Mouse (Mus musculus): Measurements from ENCODE around the gene Smg9. TPM values are rescaled to one million over a fixed set of nuclear protein-coding genes. Genes with fewer than 3 reads are reported as not detected.

Gene Smg9
- polyA plus RNA-seq, 1 experiment from 2014 or later = 13.8 TPM

- no peak overlapping the region for H3K9ac ChIP-seq (replicated peaks; ENCODE audit: low read length)
- DNase-seq (ENCODE audit: low spot score) = no peak
- no peak overlapping the region for H3K4me3 ChIP-seq (ENCODE audit: low read depth, low read length)
- no peaks in the 10 kb centered on the region for H3K4me1 ChIP-seq (ENCODE audit: control insufficient read depth, insufficient read depth, low read length)
- no peak overlapping the region for H3K27ac ChIP-seq (replicated peaks; ENCODE audit: low read depth, low read length)
- WGBS = 91% methylated on average over 11 of the region's 13 CpGs
- H3K36me3 ChIP-seq (replicated peaks; ENCODE audit: control insufficient read depth, insufficient read depth, low read depth, low read length) = peaks cover 6% of the 10 kb centered on the region
- H3K27me3 ChIP-seq (ENCODE audit: control insufficient read depth, insufficient read depth, low read length) = no peaks in the 10 kb centered on the region
- H3K9me3 ChIP-seq (replicated peaks; ENCODE audit: control insufficient read depth, low read length) = no peaks in the 10 kb centered on the region
- H3K4me2 ChIP-seq (ENCODE audit: low read depth, low read length) = no peak overlapping the region
- ATAC-seq (replicated peaks; ENCODE audit: insufficient number of reproducible peaks, low FRiP score, low TSS enrichment, low read depth) = no peak
Observed at GRCm38 (mm10) chr7:24405649-24406048, 6.2 kb downstream of the Smg9 start.

- 45% methylated on average over 5 of the region's 5 CpGs for WGBS
- DNase-seq (ENCODE audit: low spot score) (peak; percentile 85), ATAC-seq (replicated peaks; ENCODE audit: insufficient number of reproducible peaks, low FRiP score, low TSS enrichment, low read depth) (0 out of 2 replicates have a peak, but pooled peaks have one; percentile 31)
- H3K9me3 ChIP-seq (replicated peaks; ENCODE audit: control insufficient read depth, low read length) = no peaks in the 10 kb centered on the region
- no peak overlapping the region for H3K4me3 ChIP-seq (ENCODE audit: low read depth, low read length)
- peaks cover 6% of the 10 kb centered on the region for H3K36me3 ChIP-seq (replicated peaks; ENCODE audit: control insufficient read depth, insufficient read depth, low read depth, low read length)
- no peak overlapping the region for H3K4me2 ChIP-seq (ENCODE audit: low read depth, low read length)
- H3K4me1 ChIP-seq (ENCODE audit: control insufficient read depth, insufficient read depth, low read length) = no peaks in the 10 kb centered on the region
- no peak overlapping the region for H3K27ac ChIP-seq (replicated peaks; ENCODE audit: low read depth, low read length)
- H3K27me3 ChIP-seq (ENCODE audit: control insufficient read depth, insufficient read depth, low read length) = no peaks in the 10 kb centered on the region
- H3K9ac ChIP-seq (replicated peaks; ENCODE audit: low read length) = no peak overlapping the region
Observed at GRCm38 (mm10) chr7:24406528-24407344, 7.3 kb downstream of the Smg9 start.

- Histone ChIP-seq H3K4me3 (ENCODE audit: low read depth, low read length) (no peak overlapping the region), H3K36me3 (replicated peaks; ENCODE audit: control insufficient read depth, insufficient read depth, low read depth, low read length) (peaks cover 6% of the 10 kb centered on the region)
- WGBS = 91% methylated on average over 9 of the region's 9 CpGs
Observed at GRCm38 (mm10) chr7:24408186-24408585, 8.8 kb downstream of the Smg9 start.

GRCm38 (mm10) chr7:24410123-24410522 lies 10.7 kb downstream of the Smg9 start:
- WGBS = 90% methylated on average over 6 of the region's 6 CpGs
- Histone ChIP-seq H3K4me3 (ENCODE audit: low read depth, low read length) (no peak overlapping the region), H3K27ac (replicated peaks; ENCODE audit: low read depth, low read length) (no peak overlapping the region), H3K4me2 (ENCODE audit: low read depth, low read length) (no peak overlapping the region), H3K9me3 (replicated peaks; ENCODE audit: control insufficient read depth, low read length) (no peaks in the 10 kb centered on the region), H3K9ac (replicated peaks; ENCODE audit: low read length) (no peak overlapping the region), H3K4me1 (ENCODE audit: control insufficient read depth, insufficient read depth, low read length) (no peaks in the 10 kb centered on the region), H3K27me3 (ENCODE audit: control insufficient read depth, insufficient read depth, low read length) (no peaks in the 10 kb centered on the region), H3K36me3 (replicated peaks; ENCODE audit: control insufficient read depth, insufficient read depth, low read depth, low read length) (peaks cover 4% of the 10 kb centered on the region)
- ATAC-seq (replicated peaks; ENCODE audit: insufficient number of reproducible peaks, low FRiP score, low TSS enrichment, low read depth) = no peak
- no peak for DNase-seq (ENCODE audit: low spot score)

More at GRCm38 (mm10) chr7:24408186-24408585, 8.8 kb downstream of the Smg9 start:
- no peak overlapping the region for H3K4me2 ChIP-seq (ENCODE audit: low read depth, low read length)
- H3K9me3 ChIP-seq (replicated peaks; ENCODE audit: control insufficient read depth, low read length) = no peaks in the 10 kb centered on the region
- H3K27ac ChIP-seq (replicated peaks; ENCODE audit: low read depth, low read length) = no peak overlapping the region
- no peaks in the 10 kb centered on the region for H3K4me1 ChIP-seq (ENCODE audit: control insufficient read depth, insufficient read depth, low read length)
- ATAC-seq (replicated peaks; ENCODE audit: insufficient number of reproducible peaks, low FRiP score, low TSS enrichment, low read depth) = no peak
- no peak overlapping the region for H3K9ac ChIP-seq (replicated peaks; ENCODE audit: low read length)
- DNase-seq (ENCODE audit: low spot score) = no peak
- no peaks in the 10 kb centered on the region for H3K27me3 ChIP-seq (ENCODE audit: control insufficient read depth, insufficient read depth, low read length)

GRCm38 (mm10) chr7:24410831-24411230 lies 11.4 kb downstream of the Smg9 start:
- no peaks in the 10 kb centered on the region for H3K36me3 ChIP-seq (replicated peaks; ENCODE audit: control insufficient read depth, insufficient read depth, low read depth, low read length)
- no peaks in the 10 kb centered on the region for H3K27me3 ChIP-seq (ENCODE audit: control insufficient read depth, insufficient read depth, low read length)
- H3K4me2 ChIP-seq (ENCODE audit: low read depth, low read length) = no peak overlapping the region
- H3K27ac ChIP-seq (replicated peaks; ENCODE audit: low read depth, low read length) = no peak overlapping the region
- ATAC-seq (replicated peaks; ENCODE audit: insufficient number of reproducible peaks, low FRiP score, low TSS enrichment, low read depth) = no peak
- no peak overlapping the region for H3K9ac ChIP-seq (replicated peaks; ENCODE audit: low read length)
- no peaks in the 10 kb centered on the region for H3K9me3 ChIP-seq (replicated peaks; ENCODE audit: control insufficient read depth, low read length)
- WGBS = 88% methylated on average over 3 of the region's 3 CpGs
- H3K4me3 ChIP-seq (ENCODE audit: low read depth, low read length) = no peak overlapping the region
- H3K4me1 ChIP-seq (ENCODE audit: control insufficient read depth, insufficient read depth, low read length) = no peaks in the 10 kb centered on the region
- no peak for DNase-seq (ENCODE audit: low spot score)

- H3K4me2 ChIP-seq (ENCODE audit: low read depth, low read length) = no peak overlapping the region
- no peak overlapping the region for H3K27ac ChIP-seq (replicated peaks; ENCODE audit: low read depth, low read length)
- H3K9ac ChIP-seq (replicated peaks; ENCODE audit: low read length) = no peak overlapping the region
- no peaks in the 10 kb centered on the region for H3K4me1 ChIP-seq (ENCODE audit: control insufficient read depth, insufficient read depth, low read length)
- no peak overlapping the region for H3K4me3 ChIP-seq (ENCODE audit: low read depth, low read length)
- H3K9me3 ChIP-seq (replicated peaks; ENCODE audit: control insufficient read depth, low read length) = no peaks in the 10 kb centered on the region
- WGBS = 78% methylated on average over 3 of the region's 3 CpGs
- H3K36me3 ChIP-seq (replicated peaks; ENCODE audit: control insufficient read depth, insufficient read depth, low read depth, low read length) = no peaks in the 10 kb centered on the region
- H3K27me3 ChIP-seq (ENCODE audit: control insufficient read depth, insufficient read depth, low read length) = no peaks in the 10 kb centered on the region
- no peak for DNase-seq (ENCODE audit: low spot score)
- ATAC-seq (replicated peaks; ENCODE audit: insufficient number of reproducible peaks, low FRiP score, low TSS enrichment, low read depth) = no peak
Observed at GRCm38 (mm10) chr7:24413630-24414029, 14.2 kb downstream of the Smg9 start.

GRCm38 (mm10) chr7:24415261-24415660 lies 15.8 kb downstream of the Smg9 start:
- ATAC-seq (replicated peaks; ENCODE audit: insufficient number of reproducible peaks, low FRiP score, low TSS enrichment, low read depth) = no peak
- WGBS = 80% methylated on average over 7 of the region's 7 CpGs
- H3K36me3 ChIP-seq (replicated peaks; ENCODE audit: control insufficient read depth, insufficient read depth, low read depth, low read length) = no peaks in the 10 kb centered on the region

GRCm38 (mm10) chr7:24419579-24419978 lies 20.2 kb downstream of the Smg9 start:
- Histone ChIP-seq H3K4me3 (ENCODE audit: low read depth, low read length) (no peak overlapping the region), H3K27me3 (ENCODE audit: control insufficient read depth, insufficient read depth, low read length) (no peaks in the 10 kb centered on the region), H3K9me3 (replicated peaks; ENCODE audit: control insufficient read depth, low read length) (no peaks in the 10 kb centered on the region), H3K36me3 (replicated peaks; ENCODE audit: control insufficient read depth, insufficient read depth, low read depth, low read length) (no peaks in the 10 kb centered on the region; the same call in 1 of the 2 replicates), H3K4me2 (ENCODE audit: low read depth, low read length) (no peak overlapping the region), H3K9ac (replicated peaks; ENCODE audit: low read length) (no peak overlapping the region), H3K4me1 (ENCODE audit: control insufficient read depth, insufficient read depth, low read length) (no peaks in the 10 kb centered on the region), H3K27ac (replicated peaks; ENCODE audit: low read depth, low read length) (no peak overlapping the region)
- DNase-seq (ENCODE audit: low spot score) (no peak), ATAC-seq (replicated peaks; ENCODE audit: insufficient number of reproducible peaks, low FRiP score, low TSS enrichment, low read depth) (no peak)
- WGBS = 79% methylated on average over 8 of the region's 8 CpGs

More at GRCm38 (mm10) chr7:24415261-24415660, 15.8 kb downstream of the Smg9 start:
- Histone ChIP-seq H3K4me1 (ENCODE audit: control insufficient read depth, insufficient read depth, low read length) (no peaks in the 10 kb centered on the region), H3K27ac (replicated peaks; ENCODE audit: low read depth, low read length) (no peak overlapping the region), H3K27me3 (ENCODE audit: control insufficient read depth, insufficient read depth, low read length) (no peaks in the 10 kb centered on the region), H3K4me2 (ENCODE audit: low read depth, low read length) (no peak overlapping the region), H3K4me3 (ENCODE audit: low read depth, low read length) (no peak overlapping the region), H3K9me3 (replicated peaks; ENCODE audit: control insufficient read depth, low read length) (no peaks in the 10 kb centered on the region), H3K9ac (replicated peaks; ENCODE audit: low read length) (no peak overlapping the region)
- no peak for DNase-seq (ENCODE audit: low spot score)
